Comparison of ENCODE assay signal across 8 mouse cellular contexts in genomic region chr10:107123529-107124335, GRCm38 (mm10). TPM values are rescaled to one million over a fixed set of nuclear protein-coding genes. Genes with fewer than 3 reads are reported as not detected.
A peak's percentile ranks its signal among the peaks of the same experiment; 100 is the strongest.
DNase-seq lines count a peak whose midpoint lies in the region; ATAC-seq and TF ChIP-seq lines count a peak whose summit lies in the region.

Acss3 (minus strand) TSS chr10:107123668.

- no peak for ATAC-seq in erythroblast, adult 5-6 weeks (replicated peaks; ENCODE audit: low FRiP score, poor library complexity, severe bottlenecking)
- ATAC-seq in embryonic facial prominence, embryonic 11.5 days (replicated peaks; ENCODE audit: insufficient number of reproducible peaks, low FRiP score, low TSS enrichment, low read depth) = peak; percentile 95
- ATAC-seq in lung, embryonic 14.5 days (ENCODE audit: insufficient read depth) = peak; percentile 95

- H3K4me2 ChIP-seq in embryonic facial prominence, embryonic 11.5 days (ENCODE audit: low read depth, low read length) = peak within 1 kb of the TSS; percentile 76
- H3K4me2 ChIP-seq in lung, embryonic 14.5 days = peak within 1 kb of the TSS; percentile 73

- peak within 1 kb of the TSS; percentile 52; the same call in 1 of the 2 replicates for H3K27ac ChIP-seq in embryonic facial prominence, embryonic 11.5 days (replicated peaks; ENCODE audit: low read depth, low read length)
- peak within 1 kb of the TSS; percentile 87 for H3K27ac ChIP-seq in heart, embryonic 10.5 days
- peak within 1 kb of the TSS; percentile 30 for H3K27ac ChIP-seq in kidney, adult 2 months (ENCODE audit: insufficient read depth, low read depth, low read length)
- H3K27ac ChIP-seq in lung, embryonic 14.5 days (ENCODE audit: low read depth) = peak within 1 kb of the TSS; percentile 63; the same call in 1 of the 2 replicates

- H3K36me3 ChIP-seq in erythroblast, embryonic 14.5 days (ENCODE audit: control insufficient read depth) = no peaks in the 10 kb centered on the region
- no peaks in the 10 kb centered on the region for H3K36me3 ChIP-seq in embryonic facial prominence, embryonic 11.5 days (replicated peaks; ENCODE audit: control insufficient read depth, insufficient read depth, low read depth, low read length)
- H3K36me3 ChIP-seq in heart, embryonic 10.5 days = no peaks in the 10 kb centered on the region
- H3K36me3 ChIP-seq in kidney, adult 2 months (ENCODE audit: control insufficient read depth, insufficient read depth, low read length) = no peaks in the 10 kb centered on the region
- no peaks in the 10 kb centered on the region for H3K36me3 ChIP-seq in lung, embryonic 14.5 days (ENCODE audit: insufficient read depth)

- no peak for TF ChIP-seq POLR2A in kidney, adult 2 months (IDR thresholded peaks at IDR 0.05; ENCODE audit: low read depth, low read length)

- under 1% methylated on average over 17 of the region's 17 CpGs for WGBS in embryonic facial prominence, embryonic 11.5 days
- WGBS in heart, embryonic 10.5 days = 3% methylated on average over 17 of the region's 17 CpGs
- 2% methylated on average over 17 of the region's 17 CpGs for WGBS in kidney, adult 2 months
- WGBS in lung, embryonic 14.5 days = 2% methylated on average over 17 of the region's 17 CpGs

- peak; percentile 89 for DNase-seq in embryonic facial prominence, embryonic 11.5 days (ENCODE audit: low spot score)
- peak; percentile 89 for DNase-seq in heart, embryonic 10.5 days (ENCODE audit: low spot score)
- DNase-seq in kidney, adult 2 months = peak; percentile 84
- peak; percentile 86 for DNase-seq in lung, embryonic 14.5 days
- peak; percentile 49 for DNase-seq in ovary, postnatal 36 days (ENCODE audit: low spot score)
- no peak for DNase-seq in thymus, postnatal 14 days

- H3K27me3 ChIP-seq in erythroblast, embryonic 14.5 days (ENCODE audit: control insufficient read depth) = no peaks in the 10 kb centered on the region
- H3K27me3 ChIP-seq in embryonic facial prominence, embryonic 11.5 days (ENCODE audit: control insufficient read depth, insufficient read depth, low read length) = no peaks in the 10 kb centered on the region
- H3K27me3 ChIP-seq in heart, embryonic 10.5 days (ENCODE audit: insufficient read depth, poor library complexity, severe bottlenecking) = no peaks in the 10 kb centered on the region
- H3K27me3 ChIP-seq in kidney, adult 2 months (replicated peaks; ENCODE audit: control insufficient read depth, insufficient read depth, low read length) = no peaks in the 10 kb centered on the region
- H3K27me3 ChIP-seq in lung, embryonic 14.5 days (ENCODE audit: insufficient read depth, low read length) = no peaks in the 10 kb centered on the region

- no peaks in the 10 kb centered on the region for H3K4me1 ChIP-seq in erythroblast, embryonic 14.5 days (ENCODE audit: control insufficient read depth)
- H3K4me1 ChIP-seq in embryonic facial prominence, embryonic 11.5 days (ENCODE audit: control insufficient read depth, insufficient read depth, low read length) = no peaks in the 10 kb centered on the region
- peaks cover 12% of the 10 kb centered on the region for H3K4me1 ChIP-seq in heart, embryonic 10.5 days
- no peaks in the 10 kb centered on the region for H3K4me1 ChIP-seq in kidney, adult 2 months (ENCODE audit: control insufficient read depth, insufficient read depth, low read length)
- no peaks in the 10 kb centered on the region for H3K4me1 ChIP-seq in lung, embryonic 14.5 days (ENCODE audit: insufficient read depth)

- no peak for TF ChIP-seq CTCF in kidney, adult 2 months (conservative IDR thresholded peaks at IDR 0.05; ENCODE audit: insufficient read depth, insufficient read length, low read depth, low read length)
- TF ChIP-seq CTCF in lung, embryonic 14.5 days (IDR thresholded peaks at IDR 0.05; ENCODE audit: low read depth) = no peak; the same call in 1 of the 2 replicates

- H3K9ac ChIP-seq in embryonic facial prominence, embryonic 11.5 days (replicated peaks; ENCODE audit: low read length) = peak within 1 kb of the TSS; percentile 63
- H3K9ac ChIP-seq in lung, embryonic 14.5 days = peak within 1 kb of the TSS; percentile 68

- H3K4me3 ChIP-seq in erythroblast, embryonic 14.5 days (replicated peaks) = peak within 1 kb of the TSS; percentile 52
- peak within 1 kb of the TSS; percentile 51 for H3K4me3 ChIP-seq in embryonic facial prominence, embryonic 11.5 days (ENCODE audit: low read depth, low read length)
- H3K4me3 ChIP-seq in heart, embryonic 10.5 days = peak within 1 kb of the TSS; percentile 70
- peak within 1 kb of the TSS; percentile 67 for H3K4me3 ChIP-seq in kidney, adult 2 months (ENCODE audit: insufficient read depth, low read depth, low read length)
- H3K4me3 ChIP-seq in lung, embryonic 14.5 days (ENCODE audit: low read depth, low read length) = peak within 1 kb of the TSS; percentile 55

- no peaks in the 10 kb centered on the region for H3K9me3 ChIP-seq in erythroblast, embryonic 14.5 days (ENCODE audit: control insufficient read depth, low read length)
- H3K9me3 ChIP-seq in embryonic facial prominence, embryonic 11.5 days (replicated peaks; ENCODE audit: control insufficient read depth, low read length) = no peaks in the 10 kb centered on the region
- no peaks in the 10 kb centered on the region for H3K9me3 ChIP-seq in heart, embryonic 10.5 days
- no peaks in the 10 kb centered on the region for H3K9me3 ChIP-seq in lung, embryonic 14.5 days (ENCODE audit: low read depth, low read length)

RNA-seq across cellular contexts. Expression of gene Acss3, which starts in this region (rescaled TPM):
- not detected in 2 replicates for polyA plus RNA-seq in erythroblast, embryonic 14.5 days (2012)
- not detected in 2 replicates for total RNA-seq in erythroblast, adult 5-6 weeks (2015; ENCODE audit: low replicate concordance)
- total RNA-seq in erythroblast, adult 5-6 weeks (2017; ENCODE audit: low replicate concordance) = not detected in 2 replicates
- 6.7 and 7.0 TPM in 2 replicates for polyA plus RNA-seq in embryonic facial prominence, embryonic 11.5 days (2014; fragmentation: Nextera tagmentation; extraction: Ambion mirVana)
- polyA plus RNA-seq in heart, embryonic 10.5 days (2016; fragmentation: Nextera tagmentation; extraction: Ambion mirVana) = 1.7 and 2.4 TPM in 2 replicates
- polyA plus RNA-seq in kidney, adult 2 months (2012; rRNA removed) = 4.2 and 5.3 TPM in 2 replicates
- polyA plus RNA-seq in lung, embryonic 14.5 days (2014; fragmentation: Nextera tagmentation; extraction: Ambion mirVana) = 13.5 and 14.0 TPM in 2 replicates

Comparison
In these comparisons a context has a peak if more than half of its experiments do, and no peak if none do; other contexts are left out.
1. H3K27ac ChIP-seq: peak in every context shown above with its lines; median percentile 87 in heart, embryonic 10.5 days; 63 in lung, embryonic 14.5 days; 52 in embryonic facial prominence, embryonic 11.5 days; 30 in kidney, adult 2 months.